Mouse (Mus musculus): Measurements from ENCODE around the gene Gm48551. TPM values are rescaled to one million over a fixed set of nuclear protein-coding genes. Genes with fewer than 3 reads are reported as not detected.

Gm48551 gene
- polyA plus RNA-seq, 1 experiment from 2014 or later = 0.86 TPM

DNA sequence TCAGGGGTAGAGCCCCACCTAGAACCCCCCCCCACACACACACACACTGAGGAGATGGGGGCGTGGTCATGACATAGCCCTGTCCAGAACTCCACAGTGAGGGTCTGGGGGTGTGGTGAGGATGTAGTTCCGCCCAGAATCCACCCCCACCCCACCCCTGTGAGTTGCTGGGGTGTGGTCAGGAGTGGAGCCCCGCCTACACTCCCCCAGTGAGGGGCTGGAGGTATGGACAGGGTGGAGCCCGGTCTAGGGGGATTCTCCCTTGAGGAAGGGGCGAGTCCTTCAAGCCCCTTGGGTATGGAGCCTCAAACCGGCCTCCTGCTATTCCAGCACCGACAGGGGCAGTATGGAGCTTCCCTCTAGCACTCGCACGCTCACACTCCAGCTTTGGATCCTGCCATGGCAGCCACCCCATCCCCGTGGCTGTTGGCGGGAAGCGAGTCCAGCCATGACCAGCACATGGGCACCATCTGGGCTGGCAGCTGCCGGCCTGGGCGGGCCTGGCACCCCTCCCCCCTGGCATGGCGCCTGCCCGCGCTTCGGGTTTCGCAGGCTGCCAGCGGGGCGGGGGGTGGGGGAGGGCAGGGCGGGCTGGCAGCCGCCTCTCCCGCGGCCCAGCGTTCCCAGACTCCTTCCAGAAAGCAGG lies 32.4 kb downstream of the Gm48551 start:
- no peaks in the 10 kb centered on the region for H3K36me3 ChIP-seq
- H3K4me2 ChIP-seq = peak overlapping the region; percentile 64
- ATAC-seq (ENCODE audit: low read depth) (0 out of 2 replicates have a peak, but pooled peaks have one; percentile 21), DNase-seq (no peak)
- H3K9me3 ChIP-seq (replicated peaks) = no peaks in the 10 kb centered on the region
- H3K4me3 ChIP-seq (replicated peaks) = peak overlapping the region; percentile 41
- H3K27ac ChIP-seq = no peak overlapping the region; the same call in 1 of the 2 replicates
- H3K4me1 ChIP-seq (replicated peaks) = peaks cover 82% of the 10 kb centered on the region
- WGBS (ENCODE audit: insufficient replicate concordance) = 1% methylated on average over 25 of the region's 26 CpGs
- peaks cover 26% of the 10 kb centered on the region; the same call in 1 of the 2 replicates for H3K27me3 ChIP-seq
- peak overlapping the region; percentile 49 for H3K9ac ChIP-seq

DNA sequence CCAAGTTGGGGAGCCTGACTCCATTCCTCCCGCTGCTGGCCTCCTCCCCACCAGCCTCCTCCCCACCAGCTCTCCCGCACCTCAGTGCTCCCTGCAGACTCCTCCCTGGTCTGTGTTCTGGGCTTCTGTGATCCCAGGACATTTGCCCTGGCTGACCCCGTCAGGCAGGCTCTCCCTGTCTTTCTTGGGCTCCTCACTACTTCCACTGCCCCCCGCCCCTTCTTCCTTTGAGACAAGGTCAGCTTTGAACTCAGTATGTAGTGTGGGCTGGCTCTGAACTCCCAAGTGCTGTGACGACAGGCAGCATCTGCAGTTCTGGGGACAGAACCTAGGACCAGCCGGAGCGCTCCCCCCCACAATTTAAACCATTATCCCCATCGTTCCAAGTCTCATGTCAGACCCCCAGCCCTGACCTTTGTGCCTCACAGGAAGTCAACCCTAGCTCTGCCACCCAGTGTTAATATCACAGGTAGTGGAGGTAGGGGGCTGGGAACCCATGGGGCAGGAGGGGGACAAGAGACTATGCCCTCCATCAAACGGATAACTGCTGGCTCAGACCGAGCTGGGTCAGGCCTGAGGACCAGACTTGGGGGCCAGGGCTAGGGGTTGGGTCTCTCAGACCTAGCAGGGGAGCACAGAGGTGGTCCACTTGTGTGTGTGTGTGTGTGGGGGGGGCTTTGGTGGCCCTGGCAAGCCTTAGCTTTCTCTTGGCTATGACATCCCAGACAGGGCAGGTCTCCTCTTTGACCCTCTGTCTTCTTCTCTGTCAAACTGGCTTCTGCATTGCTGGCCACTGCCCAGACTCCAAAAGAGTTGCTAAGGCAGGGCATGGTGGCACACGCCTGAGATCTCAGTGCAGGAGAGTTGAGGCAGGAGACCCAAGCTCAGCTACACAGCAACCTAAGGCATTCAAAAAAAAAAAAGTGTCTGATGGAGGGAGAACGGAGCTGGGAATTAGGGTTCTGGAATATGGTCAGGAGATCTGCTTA lies 33.3 kb downstream of the Gm48551 start:
- ATAC-seq (ENCODE audit: low read depth) (no peak), DNase-seq (no peak)
- Histone ChIP-seq H3K4me2 (peak overlapping the region; percentile 64), H3K9me3 (replicated peaks) (no peaks in the 10 kb centered on the region), H3K36me3 (no peaks in the 10 kb centered on the region), H3K27ac (no peak overlapping the region; the same call in 1 of the 2 replicates), H3K27me3 (peaks cover 33% of the 10 kb centered on the region; the same call in 1 of the 2 replicates), H3K4me1 (replicated peaks) (peaks cover 74% of the 10 kb centered on the region), H3K9ac (peak overlapping the region; percentile 49), H3K4me3 (replicated peaks) (peak overlapping the region; percentile 41)
- WGBS (ENCODE audit: insufficient replicate concordance) = 42% methylated on average over 12 of the region's 12 CpGs

DNA sequence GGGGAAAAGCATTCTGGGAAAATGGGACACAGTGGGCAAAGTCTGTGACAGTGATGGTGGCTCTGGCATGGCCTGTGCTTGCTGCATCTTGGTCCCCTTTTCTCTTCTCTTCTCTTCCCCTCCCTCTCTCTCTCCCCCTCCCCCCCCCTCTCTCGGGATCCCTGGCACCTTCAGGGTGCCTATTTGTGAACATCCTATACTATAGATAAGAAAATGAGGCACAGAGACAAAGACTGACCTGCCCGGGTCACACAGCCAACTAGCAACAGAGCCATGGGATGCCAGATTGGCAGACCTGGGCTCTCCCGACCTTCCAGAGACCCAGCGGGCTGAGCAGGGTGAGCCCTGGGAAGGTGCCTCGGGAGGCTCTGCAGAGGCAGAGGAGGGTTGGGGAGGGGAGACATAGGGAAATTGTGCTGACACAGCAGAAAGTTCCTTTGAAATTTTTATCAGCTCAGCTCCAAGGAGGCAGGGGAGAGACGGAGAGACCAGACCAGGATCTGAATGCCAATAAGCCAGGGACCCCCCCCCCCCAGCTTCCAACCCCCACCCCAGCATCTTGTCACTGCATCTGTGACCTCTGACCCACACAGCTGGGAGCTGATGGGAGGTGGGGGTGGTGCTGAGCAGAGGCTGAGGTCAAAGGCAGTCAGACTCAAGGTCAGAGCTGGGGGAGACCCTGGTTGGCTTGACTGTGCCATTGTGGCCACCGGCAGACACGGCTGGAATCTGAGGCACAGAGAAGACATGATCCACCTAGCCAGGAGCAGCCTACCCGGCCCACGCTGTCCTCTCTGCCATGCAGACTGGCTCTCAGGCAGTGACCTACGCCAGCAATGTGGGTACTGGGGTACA lies 34.2 kb downstream of the Gm48551 start:
- no peak overlapping the region for H3K4me3 ChIP-seq (replicated peaks)
- peaks cover 40% of the 10 kb centered on the region for H3K27me3 ChIP-seq
- no peak for DNase-seq
- peaks cover 65% of the 10 kb centered on the region for H3K4me1 ChIP-seq (replicated peaks)
- H3K9me3 ChIP-seq (replicated peaks) = no peaks in the 10 kb centered on the region
- H3K4me2 ChIP-seq = no peak overlapping the region
- WGBS (ENCODE audit: insufficient replicate concordance) = 45% methylated on average over 11 of the region's 11 CpGs
- ATAC-seq (ENCODE audit: low read depth) = no peak
- H3K27ac ChIP-seq = no peak overlapping the region
- H3K36me3 ChIP-seq = no peaks in the 10 kb centered on the region
- H3K9ac ChIP-seq = no peak overlapping the region

DNA sequence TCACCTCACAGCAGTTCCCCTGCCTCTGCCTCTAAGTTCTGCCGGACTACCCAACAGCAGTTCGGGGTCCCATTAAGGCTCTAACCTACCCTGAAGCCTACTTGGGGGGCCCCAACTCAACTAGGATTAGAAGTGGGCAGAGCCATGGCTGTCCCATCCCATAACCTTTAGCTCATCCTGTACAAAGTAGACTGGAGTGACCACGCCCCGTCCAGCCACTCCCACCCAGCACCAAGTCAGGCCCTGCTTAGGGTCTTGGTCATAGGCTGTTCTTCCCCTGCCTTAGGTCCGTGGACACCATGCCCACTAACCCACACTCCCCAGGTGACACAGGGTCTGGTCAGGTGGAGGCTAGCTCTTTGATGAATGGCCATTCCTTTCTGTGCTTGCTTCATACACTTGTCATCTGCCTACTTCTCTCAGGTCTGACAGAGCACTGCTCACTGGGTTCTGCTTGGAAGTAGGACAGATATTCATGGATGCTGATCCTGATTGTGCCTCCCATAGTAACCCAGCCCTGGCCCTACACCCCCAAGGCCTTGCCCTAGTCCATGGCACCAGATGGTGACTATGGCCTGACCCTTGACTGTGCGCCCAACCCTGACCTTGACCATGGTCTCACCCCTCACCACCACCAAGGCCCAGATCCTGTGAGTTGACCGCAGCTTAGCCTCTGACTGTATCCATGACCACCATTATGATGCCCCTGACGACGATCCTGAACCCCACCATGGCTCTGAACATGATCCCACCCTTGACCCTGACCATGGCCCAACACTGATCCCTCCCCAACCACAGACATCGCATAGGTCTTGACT lies 35.1 kb downstream of the Gm48551 start:
- ATAC-seq (ENCODE audit: low read depth) (no peak), DNase-seq (no peak)
- Histone ChIP-seq H3K4me3 (replicated peaks) (no peak overlapping the region), H3K4me1 (replicated peaks) (peaks cover 58% of the 10 kb centered on the region), H3K27me3 (peaks cover 48% of the 10 kb centered on the region), H3K9ac (no peak overlapping the region), H3K4me2 (no peak overlapping the region), H3K9me3 (replicated peaks) (no peaks in the 10 kb centered on the region), H3K27ac (no peak overlapping the region), H3K36me3 (no peaks in the 10 kb centered on the region)
- WGBS (ENCODE audit: insufficient replicate concordance) = 77% methylated on average over 10 of the region's 10 CpGs

DNA sequence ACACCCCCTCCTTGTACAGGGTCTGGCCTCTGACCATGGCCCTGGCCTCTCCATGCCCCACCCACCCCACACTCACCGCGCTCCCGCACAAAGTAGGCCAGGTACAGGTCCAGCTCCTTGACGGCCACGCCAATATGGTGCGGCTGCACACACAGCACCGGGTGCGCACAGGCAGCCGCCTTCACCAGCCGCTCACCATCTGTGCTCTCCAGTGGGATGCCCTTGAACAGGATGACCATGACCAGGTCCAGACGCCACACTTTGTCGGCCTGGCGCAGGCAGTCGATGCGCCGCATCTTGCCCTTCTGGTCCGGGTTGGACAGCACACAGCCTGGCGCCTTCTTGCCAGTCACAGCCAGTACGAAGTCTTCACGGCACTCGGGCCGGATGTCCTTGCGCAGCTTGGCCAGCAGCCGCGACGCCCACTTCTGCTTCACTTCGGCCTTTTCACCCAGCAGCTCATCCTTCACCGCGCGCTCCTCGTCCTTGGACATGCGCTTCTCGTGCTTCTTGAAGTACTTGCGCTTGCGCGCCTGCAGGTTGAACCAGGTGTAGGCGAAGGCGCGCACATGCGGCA lies 36.0 kb downstream of the Gm48551 start:
- no peak for ATAC-seq (ENCODE audit: low read depth)
- Histone ChIP-seq H3K27me3 (peaks cover 58% of the 10 kb centered on the region), H3K9ac (no peak overlapping the region), H3K36me3 (no peaks in the 10 kb centered on the region), H3K4me3 (replicated peaks) (no peak overlapping the region), H3K27ac (no peak overlapping the region), H3K4me2 (no peak overlapping the region), H3K9me3 (replicated peaks) (no peaks in the 10 kb centered on the region), H3K4me1 (replicated peaks) (peaks cover 59% of the 10 kb centered on the region)
- DNase-seq = no peak
- WGBS (ENCODE audit: insufficient replicate concordance) = 81% methylated on average over 40 of the region's 40 CpGs

DNA sequence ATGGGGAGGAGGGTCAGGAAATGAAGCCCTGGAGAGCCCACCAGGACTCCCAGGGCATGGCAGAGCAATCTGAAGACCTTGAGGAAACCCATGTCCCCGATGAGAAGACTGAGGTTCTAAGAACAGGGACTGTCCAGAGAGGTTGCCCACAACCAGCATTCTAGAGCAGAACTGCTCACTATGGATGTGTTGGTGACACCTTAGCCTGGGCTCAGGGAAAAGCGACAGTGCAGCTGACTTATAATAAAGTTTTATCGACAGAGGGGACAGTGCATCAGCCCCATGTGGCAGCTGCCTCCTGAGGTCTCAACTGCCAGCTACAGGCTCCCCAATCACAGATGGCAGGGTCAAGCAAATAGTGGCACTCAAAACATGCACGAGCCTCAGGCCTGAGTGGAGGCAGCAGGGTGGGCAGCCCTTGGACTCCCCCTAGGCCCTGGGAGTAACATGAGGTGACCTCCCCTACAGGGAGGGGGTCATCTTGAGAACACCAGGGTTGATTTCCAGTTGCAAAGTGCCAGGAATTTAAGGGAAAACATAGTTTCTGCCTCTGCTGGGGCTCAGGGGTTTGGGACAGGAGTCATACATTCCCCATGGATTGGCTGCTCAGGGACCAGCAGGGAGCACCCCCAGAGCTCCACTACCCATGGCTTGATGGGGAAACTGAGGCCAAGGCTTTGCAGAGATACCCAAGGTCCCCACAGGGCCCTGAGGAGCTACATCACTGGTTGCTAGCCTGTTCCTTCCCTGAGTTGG lies 37.0 kb downstream of the Gm48551 start:
- WGBS (ENCODE audit: insufficient replicate concordance) = 57% methylated on average over 4 of the region's 4 CpGs
- no peak overlapping the region for H3K4me3 ChIP-seq (replicated peaks)
- no peak overlapping the region for H3K27ac ChIP-seq
- peaks cover 59% of the 10 kb centered on the region for H3K4me1 ChIP-seq (replicated peaks)
- ATAC-seq (ENCODE audit: low read depth) = no peak
- no peak for DNase-seq
- no peak overlapping the region for H3K9ac ChIP-seq
- H3K27me3 ChIP-seq = peaks cover 67% of the 10 kb centered on the region
- H3K4me2 ChIP-seq = no peak overlapping the region
- H3K9me3 ChIP-seq (replicated peaks) = no peaks in the 10 kb centered on the region
- H3K36me3 ChIP-seq = no peaks in the 10 kb centered on the region

DNA sequence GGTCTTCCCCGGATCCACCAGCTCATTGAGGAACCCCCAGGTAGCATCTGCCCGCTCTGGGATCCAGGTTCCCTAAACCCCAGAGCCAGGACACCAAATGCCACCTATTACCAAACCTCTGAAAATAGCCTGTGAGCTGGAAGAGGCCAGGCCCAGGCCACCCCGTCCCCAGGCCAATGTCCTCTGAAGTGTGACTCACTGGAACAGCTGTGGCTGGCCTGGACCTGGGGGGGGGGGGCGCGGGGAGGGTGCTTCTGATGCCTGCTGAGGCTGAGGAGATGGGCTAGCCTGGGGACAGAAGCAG lies 37.5 kb downstream of the Gm48551 start:
- Histone ChIP-seq H3K4me1 (replicated peaks) (peaks cover 59% of the 10 kb centered on the region), H3K36me3 (no peaks in the 10 kb centered on the region), H3K27ac (no peak overlapping the region), H3K9ac (no peak overlapping the region), H3K4me2 (no peak overlapping the region), H3K9me3 (replicated peaks) (no peaks in the 10 kb centered on the region), H3K4me3 (replicated peaks) (no peak overlapping the region), H3K27me3 (peaks cover 70% of the 10 kb centered on the region)
- no peak for ATAC-seq (ENCODE audit: low read depth)
- no peak for DNase-seq
- WGBS (ENCODE audit: insufficient replicate concordance) = 58% methylated on average over 5 of the region's 5 CpGs

DNA sequence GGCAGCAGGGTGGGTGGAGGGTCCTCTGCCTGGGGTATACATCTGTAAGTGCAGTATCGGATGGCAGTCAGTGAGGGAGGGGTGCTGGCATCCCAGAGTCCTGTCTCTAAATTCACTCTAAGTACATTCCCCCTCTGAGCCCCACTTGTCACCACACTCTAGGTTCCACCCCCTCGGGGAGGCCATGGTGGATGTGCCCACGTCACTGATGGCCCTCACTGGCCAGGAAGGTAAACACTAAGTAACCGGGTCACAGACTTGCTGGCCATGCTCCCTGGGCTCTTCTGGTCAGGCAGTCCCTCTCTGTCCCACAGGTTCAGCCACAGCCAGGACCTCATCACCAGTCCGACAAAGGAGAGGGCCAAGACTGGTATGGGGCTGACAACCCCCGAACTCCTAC lies 37.9 kb downstream of the Gm48551 start:
- ATAC-seq (ENCODE audit: low read depth) (no peak), DNase-seq (no peak)
- no peak overlapping the region for H3K4me3 ChIP-seq (replicated peaks)
- no peak overlapping the region for H3K27ac ChIP-seq
- no peak overlapping the region for H3K9ac ChIP-seq
- H3K36me3 ChIP-seq = no peaks in the 10 kb centered on the region
- H3K4me1 ChIP-seq (replicated peaks) = peaks cover 59% of the 10 kb centered on the region
- H3K27me3 ChIP-seq = peaks cover 71% of the 10 kb centered on the region
- no peaks in the 10 kb centered on the region for H3K9me3 ChIP-seq (replicated peaks)
- no peak overlapping the region for H3K4me2 ChIP-seq
- WGBS (ENCODE audit: insufficient replicate concordance) = 60% methylated on average over 6 of the region's 6 CpGs

DNA sequence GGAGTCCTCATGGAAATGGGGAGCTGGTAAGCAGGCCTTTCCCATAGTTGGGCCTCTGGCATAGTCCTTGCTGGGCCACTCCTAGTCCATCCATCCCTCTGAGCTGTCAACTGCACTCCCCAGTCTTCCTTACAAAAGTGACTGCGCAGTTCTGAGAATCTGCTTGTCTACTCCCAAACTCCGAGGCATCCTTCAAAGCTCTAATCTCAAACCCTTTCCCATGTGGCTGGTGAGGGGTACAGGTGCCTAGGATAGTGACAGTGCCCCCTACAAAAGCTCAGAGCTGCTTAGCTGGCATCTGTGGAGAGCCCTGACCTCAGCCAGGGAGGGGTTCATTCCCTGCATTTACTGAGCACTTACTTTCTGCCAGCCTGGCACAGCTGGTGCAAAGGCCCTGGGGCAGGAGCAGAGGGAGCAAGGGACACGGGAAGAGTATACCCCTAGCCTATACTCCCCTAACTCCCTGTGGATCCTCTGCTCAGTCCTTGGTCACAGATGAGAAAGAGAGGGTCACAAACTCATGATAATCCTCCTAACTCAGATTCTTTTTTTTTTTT lies 38.5 kb downstream of the Gm48551 start:
- Histone ChIP-seq H3K9ac (no peak overlapping the region), H3K4me1 (replicated peaks) (peaks cover 56% of the 10 kb centered on the region), H3K27ac (no peak overlapping the region), H3K4me3 (replicated peaks) (no peak overlapping the region), H3K36me3 (no peaks in the 10 kb centered on the region), H3K27me3 (peaks cover 71% of the 10 kb centered on the region), H3K9me3 (replicated peaks) (no peaks in the 10 kb centered on the region), H3K4me2 (no peak overlapping the region)
- WGBS (ENCODE audit: insufficient replicate concordance) = 66% methylated on average over 3 of the region's 3 CpGs
- DNase-seq = no peak
- no peak for ATAC-seq (ENCODE audit: low read depth)
